Mouse (Mus musculus) lung, adult 2 months (tissue): ENCODE results near the gene Cyp2e1.

Source experiments
- CTCF ChIP-seq: fragments of 200-500 bp; IDR thresholded peaks from 2 replicates; pipeline ENCODE4 v1.5.1; 2011; ENCODE audit warnings: mild to moderate bottlenecking, low read length, control low read depth; ENCODE audit not compliant: insufficient read depth
- POLR2A ChIP-seq: fragments of 200-500 bp; IDR thresholded peaks from 2 replicates; pipeline ENCODE4 v1.6.1; 2011; ENCODE audit warnings: low read depth, mild to moderate bottlenecking, control low read depth, low read length, borderline replicate concordance; ENCODE audit errors: extremely low read depth

- TF ChIP-seq POLR2A (no peak), CTCF (no peak)
Observed at GRCm38 (mm10) chr7:140748116-140748826, 15.3 kb upstream of the Cyp2e1 start.
